Mouse (Mus musculus) kidney, postnatal 4 days (tissue): Measurements from ENCODE around the gene Nova2.

Source experiments
- DNase-seq, 2 experiments: peaks; one replicate each; pipeline ENCODE4 v3.0.0; 2021; ENCODE audit warnings: mixed read lengths in 2 of 2

Nova2 gene

DNA sequence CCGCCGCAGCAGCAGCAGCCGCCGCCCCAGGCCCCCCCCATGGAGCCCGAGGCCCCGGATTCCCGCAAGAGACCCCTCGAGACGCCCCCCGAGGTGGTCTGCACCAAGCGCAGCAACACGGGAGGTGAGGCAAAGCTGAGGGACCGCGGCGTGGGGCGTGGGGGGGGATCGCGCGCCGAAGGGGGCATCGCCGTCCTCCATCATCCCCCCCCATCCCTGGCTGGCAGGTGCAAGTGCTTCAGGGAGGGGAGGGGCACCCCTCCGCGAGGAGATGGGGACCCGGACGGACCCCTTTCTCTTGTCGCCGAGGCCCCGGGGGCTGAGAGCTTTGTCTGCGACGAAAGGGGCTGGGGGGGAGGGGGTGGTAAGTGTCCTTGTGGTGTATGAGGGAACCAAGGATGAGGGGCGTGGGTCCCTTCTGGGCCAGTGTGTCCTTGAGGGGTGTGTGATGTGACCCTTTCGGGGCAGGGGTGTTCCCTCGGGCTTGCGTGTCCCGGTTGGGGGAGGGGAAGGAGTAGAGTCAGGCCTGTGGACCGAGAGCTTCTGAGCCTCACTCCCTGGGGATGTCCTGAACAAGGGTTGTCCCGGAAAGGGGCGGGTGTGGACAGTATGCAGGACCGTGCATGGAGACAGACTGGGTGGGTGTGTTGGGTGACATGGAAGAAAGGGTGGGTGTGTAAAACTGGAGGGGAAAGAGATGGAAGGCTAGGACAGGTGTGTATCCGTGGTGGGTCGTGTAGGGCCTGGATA lies 528 bp downstream of the Nova2 start:
- peak; percentile 33 to 56 for DNase-seq

DNA sequence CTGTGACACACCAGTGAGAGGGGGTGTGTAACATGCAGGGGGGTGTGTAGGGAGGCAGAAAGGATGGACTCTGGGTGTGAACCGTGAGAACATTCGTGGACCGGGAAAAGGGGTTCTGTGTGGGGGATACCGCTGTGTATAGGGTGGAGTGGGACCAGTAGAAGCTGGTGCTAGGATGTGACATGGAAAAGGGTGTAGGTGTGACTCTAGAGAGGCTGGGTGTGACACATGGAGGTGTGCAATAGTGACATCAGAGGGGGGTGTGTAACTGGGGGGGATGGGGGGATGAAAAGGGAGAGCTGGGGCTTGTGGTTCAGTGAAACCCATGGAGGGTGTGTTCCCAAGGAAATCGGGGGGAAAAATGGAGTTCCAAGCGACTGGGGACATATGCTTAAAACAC lies 1.2 kb downstream of the Nova2 start:
- no peak for DNase-seq

DNA sequence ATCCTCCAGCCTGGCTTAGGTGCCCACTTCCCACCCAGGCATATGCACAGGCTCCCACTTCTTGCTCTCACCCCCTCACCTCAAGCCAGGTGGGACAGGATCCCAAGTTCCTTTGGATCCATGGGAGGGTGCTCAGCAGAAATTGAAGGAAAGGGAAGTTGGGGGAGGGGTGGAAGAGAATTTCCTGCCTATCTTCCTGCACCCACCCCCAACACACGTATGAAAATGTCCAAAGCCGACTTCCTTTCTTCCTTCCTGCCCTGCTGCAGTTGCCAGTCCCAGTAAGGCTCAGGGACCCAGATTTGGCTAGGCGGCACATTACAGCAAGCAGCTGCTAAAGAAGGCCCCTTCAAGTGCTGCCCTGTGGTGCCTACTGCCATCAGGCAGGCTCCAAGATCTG lies 2.1 kb downstream of the Nova2 start:
- DNase-seq, result peak; percentile 15 to 46

DNA sequence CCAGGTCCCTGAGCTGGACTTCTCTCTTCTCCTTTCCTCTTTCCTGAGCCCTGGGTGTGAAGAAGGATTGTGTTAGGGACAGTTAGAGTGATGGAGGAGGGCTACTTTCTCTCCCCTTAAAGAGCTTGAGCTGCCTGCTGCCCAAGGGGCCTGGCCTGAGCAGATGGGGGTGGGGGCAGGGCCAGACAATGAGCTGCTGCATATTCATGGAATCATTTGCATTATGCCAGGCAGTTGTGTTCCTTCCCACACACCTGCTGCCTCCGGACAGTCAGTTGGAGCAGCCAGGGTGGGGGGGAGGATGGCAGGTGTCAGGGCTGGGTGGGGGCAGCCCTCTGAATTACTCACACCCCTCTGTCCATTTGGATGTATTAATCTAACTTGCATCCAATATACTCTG lies 16.7 kb downstream of the Nova2 start:
- no peak for DNase-seq

DNA sequence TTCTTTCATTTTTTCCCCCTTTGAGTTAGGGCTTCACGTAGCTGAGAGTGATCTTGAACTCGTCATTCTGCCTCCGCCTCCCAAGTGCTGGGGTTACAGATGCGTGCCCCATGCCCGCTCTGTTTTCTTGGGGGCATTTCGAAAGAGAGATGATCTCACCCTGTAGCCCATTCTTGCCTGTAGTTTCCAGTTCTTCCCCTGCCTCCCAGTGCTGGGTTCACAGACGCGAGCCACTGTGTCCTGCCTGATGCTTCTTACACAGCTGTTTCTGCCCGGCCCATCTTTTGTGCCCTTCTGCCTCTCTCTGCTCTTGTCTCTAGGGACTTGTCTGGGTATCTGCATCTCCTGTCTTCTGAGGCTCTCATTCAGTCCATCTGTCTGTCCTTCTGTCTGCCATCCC lies 17.1 kb downstream of the Nova2 start:
- no peak for DNase-seq

DNA sequence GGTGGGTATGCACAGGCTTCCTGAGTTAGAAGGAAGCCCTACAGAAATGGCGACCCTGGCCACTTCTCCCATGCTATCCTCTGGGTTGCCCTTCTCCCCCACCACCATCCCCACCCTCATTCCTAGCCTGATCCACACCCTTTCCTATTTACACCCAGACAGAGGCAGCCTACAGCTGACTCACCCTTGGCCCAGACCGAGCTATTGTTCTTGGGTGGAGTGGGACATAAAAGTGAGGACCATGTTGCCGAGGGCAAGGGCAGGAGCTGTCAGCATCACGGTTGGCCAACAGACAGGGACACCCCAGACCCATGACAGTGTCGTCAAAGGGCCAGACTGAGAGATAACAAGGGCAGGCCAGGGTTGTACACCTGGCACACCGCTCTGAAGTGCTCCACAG lies 22.5 kb downstream of the Nova2 start:
- peak; percentile 11 to 44 for DNase-seq

DNA sequence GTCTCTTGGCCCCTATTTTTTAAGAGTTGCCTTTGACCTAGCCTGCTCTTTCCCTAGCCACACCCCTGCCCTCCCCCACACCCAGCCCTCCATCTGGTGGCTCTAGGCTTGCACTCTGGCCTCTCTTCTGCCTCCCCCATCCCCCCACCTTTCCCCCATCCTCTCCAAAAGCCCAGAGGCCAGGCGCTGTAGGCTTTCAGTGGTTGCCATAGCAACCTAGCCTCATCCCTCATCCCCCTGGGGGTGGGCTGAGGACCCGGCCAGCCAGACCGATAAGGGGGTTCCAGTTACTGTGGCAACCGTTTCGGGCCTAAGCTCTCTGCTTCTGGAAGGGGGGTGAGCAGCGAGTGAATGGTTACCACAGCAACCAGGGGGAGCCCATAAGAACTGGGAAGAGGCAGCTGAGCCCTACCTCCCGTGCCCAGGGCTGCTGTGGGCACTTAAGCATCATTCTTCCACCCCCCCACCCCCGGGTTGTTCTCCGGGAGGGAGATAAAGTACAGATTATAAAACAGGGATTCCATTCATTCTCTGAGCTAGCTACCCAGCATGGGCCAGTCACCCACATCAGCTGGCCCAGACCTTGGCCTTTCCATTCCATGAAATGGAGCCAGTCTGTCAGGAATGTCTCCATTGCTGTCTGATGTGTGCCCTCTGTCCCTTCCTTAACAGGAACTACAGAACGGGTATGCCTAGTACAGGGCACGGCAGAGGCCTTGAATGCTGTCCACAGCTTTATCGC lies 24.3 kb downstream of the Nova2 start:
- no peak for DNase-seq

DNA sequence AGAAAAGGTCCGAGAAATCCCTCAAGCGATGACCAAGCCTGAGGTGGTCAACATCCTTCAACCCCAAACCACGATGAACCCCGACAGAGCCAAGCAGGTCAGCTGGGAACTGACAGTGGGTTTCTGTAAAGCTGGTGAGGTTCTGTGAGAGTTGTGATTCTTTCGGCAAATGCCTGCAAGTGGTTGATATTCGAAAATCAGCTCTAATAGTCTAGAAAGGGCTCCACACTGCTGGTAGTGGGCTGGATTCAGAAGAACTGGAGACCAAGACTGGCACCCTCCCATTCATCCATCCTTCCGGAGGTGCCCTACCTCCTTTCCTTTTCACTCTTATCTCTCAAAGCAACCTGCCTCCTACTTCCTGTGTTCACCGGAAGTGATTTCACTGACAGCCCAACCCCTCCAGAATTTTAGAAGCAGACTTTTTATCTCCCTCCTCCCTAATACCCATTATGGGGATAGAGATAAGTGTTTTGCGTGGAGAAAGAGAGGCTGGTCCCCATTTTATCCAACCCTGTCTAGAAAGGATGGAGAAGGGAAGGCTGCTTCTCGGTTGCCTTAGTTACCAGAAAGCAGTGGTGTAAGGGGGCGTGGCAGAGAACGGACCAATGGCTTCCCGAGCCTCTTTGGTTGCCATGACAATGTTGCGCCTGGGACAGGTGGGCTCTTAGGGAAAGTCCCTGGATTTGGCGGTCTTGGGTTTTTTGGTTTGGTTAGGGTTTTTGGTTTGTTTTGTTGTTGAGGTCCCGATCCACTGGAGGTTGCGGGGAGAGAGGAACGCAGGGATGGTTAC lies 25.0 kb downstream of the Nova2 start:
- no peak for DNase-seq

DNA sequence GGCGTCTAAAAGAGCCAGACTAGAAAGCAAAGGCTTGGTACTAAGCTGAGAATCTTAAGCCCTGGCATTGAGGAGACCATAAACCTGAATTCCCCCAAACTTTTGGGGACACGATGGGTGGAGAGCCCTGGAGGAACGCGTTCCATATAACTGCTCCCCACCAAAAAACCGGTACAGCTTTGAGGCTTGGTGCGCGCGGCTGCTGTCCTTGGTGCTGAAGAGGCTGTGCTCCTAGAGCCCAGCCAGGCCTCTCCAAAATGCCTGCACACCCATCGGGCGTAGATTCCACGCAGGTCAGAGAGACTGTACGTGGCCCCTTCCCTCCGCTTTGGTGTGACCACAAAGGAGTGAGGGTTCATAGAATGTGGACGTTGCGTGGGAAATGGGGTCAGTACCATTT lies 25.7 kb downstream of the Nova2 start:
- DNase-seq, result peak; percentile 84 to 85

DNA sequence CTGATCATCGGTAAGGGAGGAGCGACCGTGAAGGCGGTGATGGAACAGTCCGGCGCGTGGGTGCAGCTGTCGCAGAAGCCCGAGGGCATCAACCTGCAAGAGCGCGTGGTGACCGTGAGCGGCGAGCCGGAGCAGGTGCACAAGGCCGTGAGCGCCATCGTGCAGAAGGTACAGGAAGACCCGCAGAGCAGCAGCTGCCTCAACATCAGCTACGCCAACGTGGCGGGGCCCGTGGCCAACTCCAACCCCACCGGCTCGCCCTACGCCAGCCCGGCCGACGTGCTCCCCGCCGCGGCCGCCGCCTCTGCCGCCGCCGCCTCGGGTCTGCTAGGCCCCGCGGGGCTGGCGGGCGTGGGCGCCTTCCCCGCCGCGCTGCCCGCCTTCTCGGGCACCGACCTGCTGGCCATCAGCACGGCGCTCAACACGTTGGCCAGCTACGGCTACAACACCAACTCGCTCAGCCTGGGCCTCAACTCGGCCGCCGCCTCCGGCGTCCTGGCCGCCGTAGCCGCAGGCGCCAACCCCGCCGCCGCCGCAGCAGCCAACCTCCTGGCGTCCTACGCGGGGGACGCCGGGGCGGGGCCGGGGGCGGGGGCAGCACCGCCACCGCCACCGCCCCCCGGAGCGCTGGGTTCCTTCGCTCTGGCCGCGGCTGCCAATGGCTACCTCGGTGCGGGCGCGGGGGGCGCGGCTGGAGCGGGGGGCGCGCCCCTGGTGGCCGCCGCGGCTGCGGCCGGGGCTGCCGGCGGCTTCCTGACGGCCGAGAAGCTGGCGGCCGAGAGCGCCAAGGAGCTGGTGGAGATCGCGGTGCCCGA lies 32.1 kb downstream of the Nova2 start:
- peak; percentile 75 to 84 for DNase-seq

DNA sequence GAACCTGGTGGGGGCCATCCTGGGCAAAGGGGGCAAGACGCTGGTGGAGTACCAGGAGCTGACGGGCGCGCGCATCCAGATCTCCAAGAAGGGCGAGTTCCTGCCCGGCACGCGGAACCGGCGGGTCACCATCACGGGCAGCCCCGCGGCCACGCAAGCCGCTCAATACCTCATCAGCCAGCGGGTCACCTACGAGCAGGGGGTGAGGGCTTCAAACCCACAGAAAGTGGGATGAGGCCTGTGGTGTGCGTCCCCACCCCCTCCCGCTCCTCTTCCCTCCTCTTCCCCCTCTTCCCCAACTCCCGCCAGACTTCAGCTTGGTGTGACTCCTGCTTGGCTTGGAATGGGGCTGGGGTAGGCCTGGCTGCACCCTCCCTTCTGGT lies 32.7 kb downstream of the Nova2 start:
- DNase-seq, result no peak

DNA sequence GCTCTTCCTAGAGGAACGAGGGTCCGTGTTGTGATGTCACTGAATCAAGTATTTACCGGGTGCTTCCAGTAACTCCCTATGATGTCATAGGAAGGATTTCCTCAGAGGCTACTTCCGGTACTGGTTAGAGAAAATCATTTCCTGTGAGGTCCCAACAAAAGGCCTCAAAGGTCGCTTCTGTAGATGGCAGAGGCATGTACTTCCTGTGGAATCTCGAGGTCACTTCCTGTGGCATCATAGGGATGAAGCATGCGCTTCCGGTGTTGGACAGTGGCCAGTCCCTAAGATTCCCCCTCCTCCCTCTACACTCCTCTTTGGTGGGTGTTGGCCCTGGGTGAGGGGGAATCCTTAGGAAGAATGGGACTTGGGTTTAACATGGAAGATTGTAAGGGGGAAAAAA lies 33.8 kb downstream of the Nova2 start:
- peak; percentile 38 to 59 for DNase-seq

DNA sequence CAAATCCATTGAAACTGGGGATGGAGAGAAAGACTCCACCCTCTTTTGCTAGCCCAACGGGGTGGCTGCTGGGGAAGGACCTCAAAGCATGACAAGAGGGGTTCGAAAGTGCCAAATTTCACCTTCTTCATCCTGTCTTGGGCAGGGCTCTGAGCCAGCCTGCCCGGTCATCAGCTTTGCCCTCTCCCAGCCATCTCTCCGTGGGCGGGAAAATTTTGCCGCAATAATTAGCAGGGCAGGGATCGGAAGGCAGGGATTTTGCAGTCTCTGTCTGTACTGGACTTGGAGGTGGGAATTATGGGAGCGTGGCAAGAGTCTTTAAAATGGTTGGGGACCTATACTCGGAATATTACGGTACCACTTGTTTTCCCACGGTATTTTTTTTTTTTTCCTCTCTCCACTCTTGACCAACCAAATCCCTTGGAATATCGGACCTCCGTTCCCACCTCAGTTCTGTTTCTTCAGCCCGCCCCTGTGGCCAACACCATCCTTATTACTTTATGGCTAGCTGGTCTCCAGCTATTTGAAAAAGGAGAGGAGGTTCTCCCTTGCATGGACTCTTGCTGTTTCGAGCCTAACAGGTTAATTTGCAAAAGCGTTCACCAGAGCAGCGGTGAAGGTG lies 36.6 kb downstream of the Nova2 start:
- DNase-seq, result peak in 1 of 2 experiments; percentile 16

DNA sequence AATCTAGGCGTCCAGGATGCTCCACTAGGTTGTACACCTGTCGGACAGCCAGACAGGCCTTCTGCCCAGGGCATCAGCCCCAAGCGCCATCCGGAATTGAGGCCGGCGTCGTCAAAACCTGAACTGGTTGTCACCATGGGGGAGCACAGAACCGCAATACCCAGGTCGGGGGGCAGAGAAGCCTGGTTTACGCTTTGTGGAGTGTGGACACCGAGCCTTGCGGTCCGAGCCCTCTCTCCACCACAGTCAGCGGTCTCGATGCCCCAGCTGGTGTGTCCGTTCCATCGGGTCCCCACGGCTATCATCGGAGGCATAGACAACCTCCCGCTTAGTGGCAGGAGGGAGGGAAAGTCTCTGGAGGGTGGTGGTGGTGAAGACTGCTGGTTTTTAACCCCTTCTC lies 37.1 kb downstream of the Nova2 start:
- DNase-seq, result peak in 1 of 2 experiments; percentile 8

DNA sequence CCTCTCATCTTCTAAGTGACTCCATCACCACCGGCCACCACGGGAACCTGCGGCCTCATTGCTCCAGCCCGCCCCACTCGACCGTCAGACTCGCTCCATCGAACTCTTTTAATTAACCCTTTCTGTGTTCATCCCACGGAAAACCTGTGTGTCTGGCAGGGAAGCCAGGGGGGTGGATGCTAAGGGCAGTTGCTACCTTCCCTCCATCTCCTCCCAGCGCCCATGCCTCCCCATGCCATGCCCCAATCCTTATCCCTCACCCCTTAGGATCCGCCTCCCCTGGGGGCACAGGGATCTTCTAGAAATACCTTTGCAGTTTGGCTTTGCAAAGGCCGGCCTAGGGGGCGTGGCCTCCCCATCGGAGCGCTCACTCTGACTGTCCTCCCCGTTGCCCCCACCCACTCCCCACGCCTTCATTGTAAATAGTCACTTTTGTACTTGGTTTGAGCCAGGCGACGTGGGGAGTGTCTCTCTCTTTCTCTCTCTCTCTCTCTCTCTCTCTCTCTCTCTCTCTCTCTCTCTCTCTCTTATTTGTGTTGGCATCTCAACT lies 37.7 kb downstream of the Nova2 start:
- DNase-seq, result peak; percentile 18 to 23

DNA sequence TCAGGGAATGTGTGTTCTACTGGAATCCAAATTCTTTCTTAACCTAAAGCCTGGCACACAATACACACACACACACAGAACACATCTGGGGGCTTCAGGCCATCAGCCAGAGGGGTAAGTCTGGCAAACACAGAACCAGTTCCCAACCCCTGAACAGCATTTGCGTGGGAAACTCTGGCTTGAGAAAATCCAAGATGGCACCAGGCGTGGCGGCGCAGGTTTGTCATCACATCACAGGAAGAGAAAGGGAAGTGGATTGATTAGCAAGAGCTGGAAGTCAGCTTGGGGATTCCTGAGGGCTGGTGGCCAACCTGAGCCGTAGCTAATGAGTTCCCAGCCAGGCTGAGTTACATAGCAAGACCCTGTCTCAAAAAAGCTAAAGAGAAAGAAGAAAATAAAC lies 39.6 kb downstream of the Nova2 start:
- DNase-seq, result no peak

DNA sequence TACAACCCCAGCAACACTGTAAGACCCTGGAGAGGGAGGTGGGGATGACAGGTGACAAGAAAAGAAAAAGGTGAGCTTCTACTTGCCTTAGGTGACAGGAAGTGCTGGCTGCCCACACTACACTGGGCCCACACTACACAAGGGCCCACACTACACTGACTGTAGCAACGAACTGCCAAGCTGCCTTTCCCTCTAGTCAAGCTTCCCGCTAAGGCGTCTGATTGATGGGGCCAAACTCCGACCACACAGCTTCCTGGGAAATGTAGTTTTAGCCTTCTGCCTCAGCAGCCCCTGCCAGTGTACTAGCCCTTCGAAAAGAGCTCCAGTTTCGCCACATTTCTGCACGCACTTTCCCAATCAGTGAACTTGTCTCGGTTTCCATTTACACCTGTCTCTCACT lies 41.9 kb downstream of the Nova2 start:
- no peak for DNase-seq

DNA sequence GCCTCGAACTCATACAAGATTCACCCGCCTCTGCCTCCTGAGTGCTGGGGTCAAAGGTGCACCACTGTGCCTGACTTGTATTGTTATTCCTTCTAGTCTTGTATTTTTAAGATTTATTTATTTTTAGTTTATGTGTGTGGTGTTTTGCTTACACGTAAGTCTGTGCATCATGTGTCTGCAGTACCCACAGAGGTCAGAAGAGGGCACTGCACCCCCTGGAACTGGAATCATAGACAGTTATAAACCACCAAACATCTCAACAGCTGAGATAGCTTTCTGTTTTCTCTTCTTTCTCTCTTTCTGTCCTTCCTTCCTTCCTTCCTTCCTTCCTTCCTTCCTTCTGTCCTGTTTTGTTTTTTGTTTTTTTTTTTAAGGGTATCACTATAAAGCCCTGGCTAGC lies 45.3 kb downstream of the Nova2 start:
- peak in 1 of 2 experiments; percentile 14 for DNase-seq

DNA sequence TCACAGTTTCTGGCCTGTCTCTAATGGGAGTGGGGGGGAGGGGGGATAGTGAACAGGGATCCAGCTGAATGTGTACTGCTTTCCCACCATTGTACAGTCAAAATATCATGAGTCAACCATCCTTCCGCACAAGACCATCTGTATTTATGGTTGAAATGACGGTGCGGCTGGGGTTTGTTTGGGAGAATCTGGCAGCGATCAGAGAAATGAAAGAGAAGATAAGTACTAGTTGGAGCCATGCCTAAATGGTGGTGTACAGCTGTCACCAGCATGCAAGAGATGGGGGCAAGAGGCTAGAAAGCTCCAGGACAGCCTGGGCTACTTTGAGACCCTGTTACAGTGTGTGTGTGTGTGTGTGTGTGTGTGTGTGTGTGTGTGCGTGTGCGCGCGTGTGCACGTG lies 52.7 kb downstream of the Nova2 start:
- DNase-seq, result no peak

DNA sequence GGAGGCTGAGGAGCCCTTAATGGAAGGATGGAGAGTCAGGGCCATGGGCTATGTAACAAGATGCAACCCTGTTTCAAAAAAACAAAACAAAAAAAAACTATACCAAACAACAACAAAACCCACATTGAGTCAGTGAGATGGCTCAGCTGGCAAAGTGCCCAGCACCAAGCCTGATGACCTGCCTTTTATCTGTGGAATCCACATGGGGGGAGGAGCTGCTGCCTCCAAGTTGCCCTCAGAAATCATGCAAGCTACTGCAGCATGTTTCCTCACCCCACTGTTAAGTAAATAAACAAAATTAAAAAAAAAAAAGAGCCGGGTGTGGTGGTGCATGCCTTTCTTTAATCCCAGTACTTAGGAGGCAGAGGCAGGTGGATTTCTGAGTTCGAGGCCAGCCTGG lies 60.8 kb downstream of the Nova2 start:
- DNase-seq, result no peak

DNA sequence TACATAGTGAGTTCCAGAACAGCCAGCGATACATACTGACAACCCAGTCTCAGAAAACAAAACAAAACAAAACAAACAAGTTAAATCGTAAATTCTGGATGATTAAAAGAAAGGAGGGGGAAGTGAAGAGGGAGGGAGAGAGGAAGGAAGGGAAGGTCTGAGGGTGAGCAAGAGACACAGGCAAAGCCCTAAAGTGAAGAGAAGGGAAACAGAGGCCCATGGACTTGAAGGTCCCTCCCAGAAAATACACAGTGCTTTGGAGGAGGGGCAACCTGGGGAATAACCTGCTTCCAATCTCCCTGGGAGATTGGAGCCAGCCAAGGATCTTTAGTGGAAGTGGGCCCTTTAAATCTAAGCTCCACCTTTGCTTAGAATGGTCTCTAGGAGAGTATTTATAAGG lies 61.4 kb downstream of the Nova2 start, which contains the start of gene Nanos2:
Gene Nanos2, plus strand, starts transcription at position 301 of the 400 bp plus-strand sequence.
- no peak for DNase-seq

DNA sequence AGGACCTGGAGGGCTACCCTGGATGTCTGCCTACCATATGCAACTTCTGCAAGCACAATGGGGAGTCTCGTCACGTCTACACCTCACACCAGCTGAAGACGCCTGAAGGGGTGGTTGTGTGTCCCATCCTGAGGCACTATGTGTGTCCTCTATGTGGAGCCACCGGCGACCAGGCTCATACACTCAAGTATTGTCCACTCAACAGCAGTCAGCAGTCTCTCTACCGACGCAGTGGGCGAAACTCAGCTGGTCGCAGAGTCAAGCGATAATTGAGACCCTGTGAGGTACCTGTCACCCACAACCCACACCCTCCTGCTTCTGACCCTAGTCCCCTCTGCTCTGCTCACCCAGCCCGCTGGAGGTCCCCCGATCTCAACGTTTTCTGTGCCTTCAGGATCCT lies 62.1 kb downstream of the Nova2 start:
- no peak for DNase-seq
